In the genomic region with DNA sequence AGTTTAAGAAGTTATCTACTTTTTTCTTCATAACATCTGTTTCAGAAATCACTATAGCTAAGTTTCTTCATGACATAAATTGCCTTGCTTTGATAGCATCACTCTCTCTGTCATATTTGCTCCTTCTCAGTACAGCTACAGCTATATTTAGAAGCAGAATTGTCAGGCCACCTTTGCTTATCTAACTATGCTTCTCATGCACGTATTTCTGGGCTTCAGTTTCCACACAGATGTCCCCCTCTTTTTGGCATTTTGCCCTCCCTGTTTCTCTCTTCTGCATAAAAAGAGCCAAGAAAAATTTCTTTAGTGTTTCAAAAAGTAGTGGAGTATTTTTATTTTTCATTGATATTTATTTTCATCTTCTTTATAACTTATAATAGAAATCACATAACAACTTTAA, we compare ENCODE assay signal across 26 mouse cellular contexts.
DNase-seq lines count a peak whose midpoint lies in the region; TF ChIP-seq lines count a peak whose summit lies in the region.
"Had no signal": no experiment of that assay in that cellular context is flagged by ENCODE, and none has a peak within 500 bp of the region (broad histone marks: within the 10 kb centered on the region; RNA-seq: fewer than 3 reads in every experiment).

No protein-coding gene starts in this region.

- no peak overlapping the region for H3K9ac ChIP-seq in heart, adult 2 months (ENCODE audit: low read depth, low read length)
- H3K9ac ChIP-seq: embryonic facial prominence, embryonic 15.5 days; forebrain, embryonic 12.5 days; hindbrain, embryonic 12.5 days; limb, embryonic 13.5 days; midbrain, embryonic 12.5 days; stomach, embryonic 15.5 days had no signal

- DNase-seq in cerebellum, postnatal 10 days = peak; percentile 52 to 68
- no peak for DNase-seq in cerebellum, adult 9-10 months
- DNase-seq in heart, adult 2 months = no peak
- no peak for DNase-seq in heart, embryonic 10.5 days (ENCODE audit: low spot score)
- DNase-seq in layer of hippocampus, adult 9-11 months = peak; percentile 2
- no peak for DNase-seq in layer of hippocampus, postnatal 10 days (ENCODE audit: low spot score in 2 of 2)
- peak; percentile 16 for DNase-seq in telencephalon, adult 2 months (ENCODE audit: low read depth, low spot score)
- DNase-seq: adrenal gland, adult 8-10 months; cerebellum, adult 11 months; cerebellum, postnatal 25 days; gastrocnemius, adult 2 months; gastrocnemius, postnatal 36 days; kidney, adult 9 months; kidney, postnatal 10 days; lung, postnatal 4 days; right cerebral cortex, postnatal 14 days; thymus, postnatal 14 days had no signal

- H3K4me3 ChIP-seq in heart, adult 2 months = no peak overlapping the region
- H3K4me3 ChIP-seq in heart, embryonic 10.5 days = no peak overlapping the region
- H3K4me3 ChIP-seq: embryonic facial prominence, embryonic 10.5 days; embryonic facial prominence, embryonic 15.5 days; forebrain, embryonic 12.5 days; gastrocnemius, adult 2 months; hindbrain, embryonic 12.5 days; limb, embryonic 13.5 days; megakaryocyte, embryonic 14.5 days; midbrain, embryonic 12.5 days; stomach, embryonic 15.5 days had no signal

- TF ChIP-seq POLR2A in heart, adult 2 months (IDR thresholded peaks at IDR 0.05; ENCODE audit: insufficient read depth, low read depth, low read length) = no peak

- H3K27me3 ChIP-seq in heart, adult 2 months (ENCODE audit: control insufficient read depth, insufficient read depth, low read length) = no peaks in the 10 kb centered on the region
- H3K27me3 ChIP-seq in heart, embryonic 10.5 days (ENCODE audit: insufficient read depth, poor library complexity, severe bottlenecking) = no peaks in the 10 kb centered on the region
- H3K27me3 ChIP-seq: CH12.LX; embryonic facial prominence, embryonic 15.5 days; forebrain, embryonic 12.5 days; hindbrain, embryonic 12.5 days; limb, embryonic 13.5 days; megakaryocyte, embryonic 14.5 days; midbrain, embryonic 12.5 days; stomach, embryonic 15.5 days had no signal

- no peaks in the 10 kb centered on the region for H3K79me2 ChIP-seq in heart, adult 2 months (replicated peaks; ENCODE audit: control insufficient read depth, insufficient read depth, low read length)

- 0 out of 2 replicates have a peak overlapping the region, but pooled peaks have one; percentile 5 for H3K27ac ChIP-seq in heart, adult 2 months
- no peak overlapping the region for H3K27ac ChIP-seq in heart, embryonic 10.5 days
- H3K27ac ChIP-seq: embryonic facial prominence, embryonic 10.5 days; embryonic facial prominence, embryonic 15.5 days; forebrain, embryonic 12.5 days; gastrocnemius, adult 2 months; hindbrain, embryonic 12.5 days; limb, embryonic 13.5 days; midbrain, embryonic 12.5 days; stomach, embryonic 15.5 days had no signal

- no peaks in the 10 kb centered on the region for H3K4me1 ChIP-seq in heart, adult 2 months (ENCODE audit: control insufficient read depth, insufficient read depth, low read length)
- no peaks in the 10 kb centered on the region for H3K4me1 ChIP-seq in heart, embryonic 10.5 days
- H3K4me1 ChIP-seq: embryonic facial prominence, embryonic 10.5 days; embryonic facial prominence, embryonic 15.5 days; forebrain, embryonic 12.5 days; hindbrain, embryonic 12.5 days; limb, embryonic 13.5 days; megakaryocyte, embryonic 14.5 days; midbrain, embryonic 12.5 days; stomach, embryonic 15.5 days had no signal

- no peaks in the 10 kb centered on the region for H3K36me3 ChIP-seq in heart, adult 2 months (ENCODE audit: control insufficient read depth, insufficient read depth, low read length)
- no peaks in the 10 kb centered on the region for H3K36me3 ChIP-seq in heart, embryonic 10.5 days
- H3K36me3 ChIP-seq: embryonic facial prominence, embryonic 10.5 days; embryonic facial prominence, embryonic 15.5 days; forebrain, embryonic 12.5 days; hindbrain, embryonic 12.5 days; limb, embryonic 13.5 days; midbrain, embryonic 12.5 days; stomach, embryonic 15.5 days had no signal

- TF ChIP-seq EP300 in heart, adult 2 months (IDR thresholded peaks at IDR 0.05; ENCODE audit: insufficient read depth, low read depth, low read length) = no peak

- 3% methylated on average over 1 of the region's 1 CpGs for WGBS in heart, adult 2 months
- WGBS in heart, embryonic 10.5 days = 35% methylated on average over 1 of the region's 1 CpGs

- TF ChIP-seq CTCF in heart, adult 2 months (IDR thresholded peaks at IDR 0.05) = no peak

- intact Hi-C loops in heart, adult 2 months (cut with DNase I) = no loop called here

- H3K9me3 ChIP-seq in heart, embryonic 10.5 days = no peaks in the 10 kb centered on the region
- H3K9me3 ChIP-seq: embryonic facial prominence, embryonic 10.5 days; embryonic facial prominence, embryonic 15.5 days; forebrain, embryonic 12.5 days; hindbrain, embryonic 12.5 days; limb, embryonic 13.5 days; midbrain, embryonic 12.5 days; stomach, embryonic 15.5 days had no signal

Comparison
In these comparisons a context has a peak if more than half of its experiments do, and no peak if none do; other contexts are left out.
1. DNase-seq: peak in cerebellum, postnatal 10 days (2 of 2), layer of hippocampus, adult 9-11 months (single experiment) and telencephalon, adult 2 months (single experiment); none in cerebellum, adult 9-10 months (single experiment), heart, adult 2 months (0 of 2), heart, embryonic 10.5 days (single experiment) and layer of hippocampus, postnatal 10 days (0 of 2).